Mouse (Mus musculus): Measurements from ENCODE around the gene Srxn1.

The Srxn1 gene

GRCm38 (mm10) chr2:152119228-152119865 is 14.0 kb downstream of the Srxn1 start:
- no peak for DNase-seq (ENCODE audit: low read depth, low spot score)

GRCm38 (mm10) chr2:152122896-152123295 is 17.6 kb downstream of the Srxn1 start:
- no peak for DNase-seq (ENCODE audit: low read depth, low spot score)

- DNase-seq (ENCODE audit: low read depth, low spot score) = no peak
Measured at GRCm38 (mm10) chr2:152128597-152128996, 23.3 kb downstream of the Srxn1 start.

- no peak for DNase-seq (ENCODE audit: low read depth, low spot score)
Measured at GRCm38 (mm10) chr2:152129778-152130177, 24.5 kb downstream of the Srxn1 start.

GRCm38 (mm10) chr2:152132016-152132415 is 26.7 kb downstream of the Srxn1 start:
- DNase-seq (ENCODE audit: low read depth, low spot score) = no peak

- no peak for DNase-seq (ENCODE audit: low read depth, low spot score)
Measured at GRCm38 (mm10) chr2:152132691-152133090, 27.4 kb downstream of the Srxn1 start.

GRCm38 (mm10) chr2:152139191-152139987 is 34.1 kb downstream of the Srxn1 start:
- no peak for DNase-seq (ENCODE audit: low read depth, low spot score)

- DNase-seq (ENCODE audit: low read depth, low spot score) = no peak
Measured at GRCm38 (mm10) chr2:152140941-152141340, 35.6 kb downstream of the Srxn1 start.

- no peak for DNase-seq (ENCODE audit: low read depth, low spot score)
Measured at GRCm38 (mm10) chr2:152141491-152141890, 36.2 kb downstream of the Srxn1 start.

GRCm38 (mm10) chr2:152142046-152142445 is 36.7 kb downstream of the Srxn1 start:
- peak; percentile 81 for DNase-seq (ENCODE audit: low read depth, low spot score)

- DNase-seq (ENCODE audit: low read depth, low spot score) = no peak
Measured at GRCm38 (mm10) chr2:152142571-152142970, 37.3 kb downstream of the Srxn1 start.

GRCm38 (mm10) chr2:152143279-152144157 is 38.2 kb downstream of the Srxn1 start, which contains the start of gene Tcf15:
TSS of gene Tcf15 (plus strand) at chr2:152143561.
- peak; percentile 93 for DNase-seq (ENCODE audit: low read depth, low spot score)

- no peak for DNase-seq (ENCODE audit: low read depth, low spot score)
Measured at GRCm38 (mm10) chr2:152144158-152144450, 38.8 kb downstream of the Srxn1 start.

GRCm38 (mm10) chr2:152144501-152144900 is 39.2 kb downstream of the Srxn1 start:
- no peak for DNase-seq (ENCODE audit: low read depth, low spot score)

- no peak for DNase-seq (ENCODE audit: low read depth, low spot score)
Measured at GRCm38 (mm10) chr2:152145711-152146110, 40.4 kb downstream of the Srxn1 start.

GRCm38 (mm10) chr2:152147079-152147478 is 41.8 kb downstream of the Srxn1 start:
- no peak for DNase-seq (ENCODE audit: low read depth, low spot score)

GRCm38 (mm10) chr2:152148675-152149074 is 43.4 kb downstream of the Srxn1 start:
- DNase-seq (ENCODE audit: low read depth, low spot score) = no peak

GRCm38 (mm10) chr2:152149891-152150290 is 44.6 kb downstream of the Srxn1 start:
- DNase-seq (ENCODE audit: low read depth, low spot score) = no peak

- DNase-seq (ENCODE audit: low read depth, low spot score) = no peak
Measured at GRCm38 (mm10) chr2:152150373-152150772, 45.1 kb downstream of the Srxn1 start.

- DNase-seq (ENCODE audit: low read depth, low spot score) = no peak
Measured at GRCm38 (mm10) chr2:152153361-152153760, 48.0 kb downstream of the Srxn1 start.

GRCm38 (mm10) chr2:152155414-152156208 is 50.3 kb downstream of the Srxn1 start:
- no peak for DNase-seq (ENCODE audit: low read depth, low spot score)

All from ZHBTc4 (cell line).